Mouse (Mus musculus): Measurements from ENCODE around the gene Zfp408.

- TF ChIP-seq CTCF (IDR thresholded peaks at IDR 0.05; ENCODE audit: low read depth): no peak
- no peak for TF ChIP-seq EP300 (IDR thresholded peaks at IDR 0.05; ENCODE audit: low read depth)
These were observed 22.1 kb downstream of the Zfp408 start for GRCm38 (mm10) chr2:91627486-91627885.

All from heart, postnatal 0 days (tissue).